Mouse (Mus musculus) ZHBTc4 (cell line): ENCODE measurements around the gene Dcst2.

Experiments used
- DNase-seq: peaks from one replicate; pipeline ENCODE4 v3.0.0-alpha.2; 2011; ENCODE audit warnings: low read depth, low spot score

The Dcst2 gene

DNA sequence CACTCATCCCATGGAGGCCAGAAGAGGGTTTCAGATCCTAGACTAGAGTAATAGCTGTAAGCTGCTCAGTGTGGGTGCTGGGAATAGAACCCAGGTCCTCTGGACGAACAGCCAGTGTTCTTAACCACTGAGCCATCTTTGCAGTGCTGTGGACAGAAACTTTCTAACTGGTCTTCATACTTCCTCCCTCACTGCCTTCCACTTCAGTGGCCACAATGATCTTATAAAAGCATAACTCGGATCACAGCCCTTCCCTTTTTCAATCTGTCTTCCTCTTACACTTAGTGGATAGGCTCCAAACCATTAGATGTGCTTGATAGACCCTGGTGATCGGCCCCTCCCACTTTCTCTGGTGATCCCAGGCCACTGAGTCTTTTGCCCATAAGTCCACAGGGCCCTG lies 1.5 kb upstream of the Dcst2 start:
- no peak for DNase-seq

GRCm38 (mm10) chr3:89364631-89365030 lies 2.9 kb downstream of the Dcst2 start:
- peak; percentile 56 for DNase-seq

- no peak for DNase-seq
These were observed 3.3 kb downstream of the Dcst2 start, which contains the start of gene Dcst1 for GRCm38 (mm10) chr3:89365153-89365485. Gene Dcst1, minus strand, starts transcription at chr3:89365253.

GRCm38 (mm10) chr3:89365486-89366414 lies 4.0 kb downstream of the Dcst2 start:
- DNase-seq = no peak

DNA sequence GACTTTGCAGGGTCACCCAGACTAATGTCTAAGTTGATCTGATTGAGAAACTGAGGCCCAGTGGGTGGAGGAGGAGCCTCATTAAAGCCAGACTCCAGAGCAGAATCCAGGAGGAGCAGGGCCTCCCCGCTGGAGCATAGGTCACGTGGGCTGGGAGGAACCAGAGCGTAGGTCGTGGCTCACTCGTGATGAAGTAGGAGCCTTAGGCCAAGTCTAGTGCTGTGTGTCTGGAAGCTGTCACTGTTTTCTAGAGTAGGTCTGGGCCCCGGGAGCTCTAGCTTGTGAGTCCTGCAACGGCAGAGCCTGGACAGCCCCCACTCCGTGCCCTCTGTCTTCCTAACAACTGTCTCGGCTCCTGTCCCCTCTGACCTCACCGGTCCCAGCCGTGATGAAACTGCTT lies 5.6 kb downstream of the Dcst2 start:
- peak; percentile 61 for DNase-seq

DNA sequence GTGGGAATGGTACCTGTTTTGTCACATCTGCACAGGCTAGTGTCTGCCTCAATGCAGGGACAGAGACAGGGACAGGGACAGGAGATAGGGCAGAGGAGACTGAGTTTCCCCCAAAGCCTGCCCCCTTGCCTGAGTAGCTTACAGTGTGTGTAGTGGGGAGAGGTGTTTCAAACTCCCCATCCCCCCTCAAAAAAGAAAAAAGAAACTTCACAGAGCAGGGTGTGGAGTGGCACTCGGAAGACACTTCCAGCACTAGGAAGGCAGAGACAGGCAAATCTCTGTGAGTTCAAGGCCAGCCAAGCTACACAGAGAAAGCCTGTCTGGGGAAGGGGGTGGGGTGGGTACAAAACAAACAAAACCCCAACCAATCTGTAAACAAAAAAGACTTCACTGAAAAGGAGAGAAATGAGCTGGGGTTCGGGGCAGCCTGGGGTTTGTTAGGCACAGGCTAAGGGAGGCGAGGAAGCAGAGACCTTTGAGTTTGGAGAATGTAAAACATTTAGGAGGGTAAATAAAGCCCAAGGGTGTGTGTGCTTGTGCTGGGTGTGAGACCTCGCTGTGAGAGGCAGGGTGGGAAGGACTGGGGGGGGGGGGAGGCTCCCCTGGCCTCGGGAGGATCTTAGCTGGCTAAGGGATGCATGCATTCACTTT lies 11.9 kb downstream of the Dcst2 start:
- peak; percentile 59 for DNase-seq

DNA sequence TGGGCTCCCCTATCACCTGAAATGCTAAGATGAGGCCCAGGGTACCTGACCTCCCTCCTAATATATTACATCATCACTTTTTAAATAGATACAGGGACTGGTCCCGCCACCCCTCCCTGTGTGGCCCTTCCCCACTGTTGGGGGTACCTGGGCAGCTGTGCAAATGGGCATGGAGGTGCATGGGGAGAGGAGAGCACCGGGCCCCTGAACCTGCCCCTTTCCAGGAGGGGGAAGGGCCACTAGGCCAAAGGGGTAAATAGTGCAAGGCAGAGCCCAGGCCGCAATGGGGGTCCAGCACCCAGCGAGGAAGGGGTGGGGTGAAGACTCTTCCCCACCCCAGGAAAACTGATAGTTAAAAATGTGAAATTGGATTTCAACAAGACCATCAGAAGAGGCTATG lies 16.1 kb downstream of the Dcst2 start:
- no peak for DNase-seq

GRCm38 (mm10) chr3:89378394-89379067 lies 16.8 kb downstream of the Dcst2 start:
- DNase-seq = peak; percentile 99

- peak; percentile 63 for DNase-seq
These were observed 17.8 kb downstream of the Dcst2 start for GRCm38 (mm10) chr3:89379388-89380131.

DNA sequence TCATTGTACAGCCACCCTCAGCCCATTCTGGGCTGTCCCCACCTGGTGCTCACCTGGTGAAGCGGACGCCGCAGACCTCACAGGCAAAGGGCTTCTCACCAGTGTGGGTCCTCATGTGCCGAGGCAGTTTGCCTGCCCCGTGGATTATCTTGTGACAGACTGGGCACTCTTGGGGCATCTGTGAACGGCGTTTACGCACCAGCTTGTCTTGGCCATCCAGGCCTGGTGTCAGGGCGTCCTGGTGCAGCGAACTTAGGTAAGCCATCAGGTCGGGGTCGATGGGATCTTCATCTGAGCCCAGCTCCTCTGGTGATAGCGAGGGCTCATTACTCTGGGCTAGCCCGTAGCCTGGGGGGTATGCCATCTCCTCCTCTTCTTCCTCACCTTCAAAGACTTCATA lies 18.5 kb downstream of the Dcst2 start:
- DNase-seq = no peak

- no peak for DNase-seq
These were observed 18.9 kb downstream of the Dcst2 start for GRCm38 (mm10) chr3:89380711-89381110.

DNA sequence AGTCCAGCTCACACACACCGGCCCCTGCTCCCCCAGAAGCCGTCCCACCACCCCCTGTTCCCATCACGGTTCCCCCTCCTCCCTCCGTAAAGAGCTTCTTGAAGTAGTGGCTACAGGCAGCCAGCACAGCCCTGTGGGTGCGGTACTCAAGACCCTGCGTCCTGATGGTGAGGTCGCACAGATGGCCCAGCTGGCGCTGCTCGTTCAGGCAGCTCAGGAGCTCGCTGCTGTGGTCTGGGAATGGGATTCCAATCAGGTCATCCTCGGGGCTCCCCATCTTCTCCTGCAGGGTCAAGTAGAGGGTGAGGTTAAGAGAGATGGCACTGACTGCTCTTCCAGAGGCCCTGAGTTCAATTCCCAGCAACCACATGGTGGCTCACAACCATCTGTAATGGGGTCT lies 19.5 kb downstream of the Dcst2 start:
- no peak for DNase-seq

DNA sequence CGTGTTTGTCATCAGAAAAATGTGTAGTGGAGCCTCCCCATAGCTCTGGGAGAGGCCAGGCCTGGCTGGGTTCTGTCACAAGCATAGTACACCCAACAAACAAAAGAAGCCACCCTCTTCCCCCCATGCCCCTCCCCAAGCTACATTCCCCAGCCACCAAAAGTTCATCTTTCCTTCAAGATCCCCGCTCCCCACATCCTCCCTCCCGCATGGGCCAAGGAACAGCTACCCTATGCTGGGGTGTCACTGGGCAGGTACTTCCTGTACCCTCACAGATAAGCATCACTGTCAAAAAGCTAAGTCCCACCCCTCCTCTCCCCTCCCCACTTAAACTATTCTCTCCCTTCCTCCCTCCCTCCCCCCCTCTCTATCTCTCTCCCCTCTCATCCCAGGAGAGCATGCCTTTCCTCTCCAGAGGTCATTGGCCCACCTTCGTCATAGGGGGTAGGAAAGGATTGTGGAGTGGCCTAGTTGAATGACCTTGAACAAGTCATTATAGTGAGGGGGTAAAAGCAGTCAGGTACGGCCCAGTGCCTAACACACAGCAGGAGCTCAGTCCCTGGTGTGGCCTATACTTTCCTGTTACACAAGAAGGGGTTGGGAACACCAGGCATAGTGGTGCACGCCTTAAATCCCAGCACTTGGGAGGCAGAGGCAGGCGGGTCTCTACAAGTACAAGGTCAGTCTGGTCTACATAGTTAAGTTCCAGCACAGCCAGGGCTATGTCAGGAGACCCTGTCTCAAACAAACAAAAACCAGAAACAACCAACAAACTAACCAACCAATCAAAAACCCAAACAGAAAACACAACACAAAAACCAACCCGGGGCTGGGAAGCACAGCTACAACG lies 20.5 kb downstream of the Dcst2 start:
- peak; percentile 93 for DNase-seq

DNA sequence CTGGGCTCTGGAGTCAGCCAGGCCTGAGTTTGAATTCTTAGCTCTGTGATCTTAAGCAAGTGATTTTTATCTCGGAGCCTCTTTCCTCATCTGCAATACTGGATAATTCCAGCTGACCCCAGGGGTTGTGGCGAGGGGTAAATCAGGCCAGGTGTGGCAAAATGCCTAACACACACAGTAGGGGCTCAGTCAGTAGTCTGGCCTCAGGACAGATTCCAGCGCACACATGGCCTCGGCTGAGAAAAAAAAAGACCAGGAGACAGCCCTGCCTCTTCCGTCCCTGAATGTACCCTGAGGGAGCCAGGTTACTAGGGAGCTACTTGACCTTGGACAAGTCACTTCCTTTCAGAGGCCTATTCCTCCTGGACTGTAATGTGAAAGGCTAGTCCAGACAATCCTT lies 21.2 kb downstream of the Dcst2 start:
- DNase-seq = peak; percentile 90

DNA sequence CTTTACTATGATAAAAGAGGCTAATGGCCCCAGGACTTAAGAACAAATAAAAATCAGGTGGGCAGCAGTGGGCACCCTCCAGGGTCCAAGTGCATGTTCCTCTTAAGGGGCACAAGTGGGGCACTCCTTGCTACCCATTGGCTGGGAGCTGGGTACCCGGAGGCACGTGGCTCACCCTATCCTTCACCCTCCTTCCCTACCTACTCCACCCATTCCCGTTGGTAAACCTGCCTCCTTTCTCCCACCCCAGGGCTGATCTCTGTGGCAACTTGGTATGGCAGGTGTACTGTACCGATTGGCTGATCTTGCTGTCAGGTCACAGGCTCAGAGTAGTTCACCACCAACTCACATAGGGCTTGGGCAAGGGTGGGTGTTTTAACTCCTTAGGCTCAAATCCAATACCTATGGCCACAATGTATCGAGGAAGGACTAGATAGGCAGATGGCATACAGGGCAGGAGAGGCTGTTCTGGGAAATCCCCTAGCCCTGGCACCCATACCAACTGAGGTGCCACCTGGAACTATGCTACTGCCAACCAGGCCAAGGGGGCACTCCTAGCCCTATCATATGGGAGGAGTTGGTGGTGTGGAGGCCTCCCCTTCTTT lies 22.0 kb downstream of the Dcst2 start:
- no peak for DNase-seq

- DNase-seq = no peak
These were observed 22.7 kb downstream of the Dcst2 start for GRCm38 (mm10) chr3:89384331-89385076.

DNA sequence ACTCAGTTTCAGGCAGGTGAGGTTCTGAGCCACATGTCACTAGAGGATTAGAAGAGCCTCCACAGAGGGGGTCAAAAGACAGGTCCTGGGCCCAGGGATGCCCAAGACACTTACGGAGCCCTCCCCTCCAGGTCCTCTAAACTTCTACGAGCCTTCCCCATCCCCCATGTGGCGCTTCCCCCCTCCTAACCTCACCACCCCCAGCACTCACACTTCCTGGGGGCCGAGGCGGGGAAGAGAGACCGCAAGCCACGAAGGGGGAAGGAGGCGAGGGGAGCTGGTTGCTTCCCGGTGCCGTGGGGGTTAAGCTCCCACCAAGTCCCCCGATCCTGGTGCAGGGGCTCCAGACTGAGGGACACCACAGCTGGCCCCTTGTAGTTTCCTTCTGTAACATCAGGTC lies 23.7 kb downstream of the Dcst2 start:
- DNase-seq = no peak

- no peak for DNase-seq
These were observed 25.0 kb downstream of the Dcst2 start for GRCm38 (mm10) chr3:89386438-89387420.
